Mouse (Mus musculus) cerebellum, postnatal 36 days (tissue): ENCODE measurements at regions not wholly inside any gene's neighbourhood (a gene's known extent, or its start where the extent isn't known, plus 50 kb on each side); places are given as distances from the start of the nearest gene placed in this dataset.
A peak's percentile ranks its signal among the peaks of the same experiment; 100 is the strongest.

Experiments used
- DNase-seq, 2 experiments: peaks; one replicate each; pipeline ENCODE4 v3.0.0; 2021 to 2022; ENCODE audit warnings: mixed read lengths in 2 of 2

- no peak for DNase-seq
These were observed 145.8 kb downstream of the Setd4 start for GRCm38 (mm10) chr16:93458011-93458585.

- DNase-seq, result no peak
These were observed 147.0 kb downstream of the Setd4 start for GRCm38 (mm10) chr16:93456706-93457425.

- DNase-seq, result peak; percentile 68 to 78
These were observed 149.5 kb downstream of the Setd4 start for GRCm38 (mm10) chr16:93454080-93454997.

- DNase-seq, result no peak
These were observed 150.8 kb downstream of the Setd4 start for GRCm38 (mm10) chr16:93453056-93453455.

- DNase-seq, result no peak
These were observed 153.0 kb downstream of the Setd4 start for GRCm38 (mm10) chr16:93450896-93451295.

GRCm38 (mm10) chr16:93449925-93450324 lies 153.9 kb downstream of the Setd4 start:
- no peak for DNase-seq

- no peak for DNase-seq
These were observed 155.7 kb downstream of the Setd4 start for GRCm38 (mm10) chr16:93448124-93448523.

GRCm38 (mm10) chr16:93446970-93447369 lies 156.9 kb downstream of the Setd4 start:
- no peak for DNase-seq

- DNase-seq, result no peak
These were observed 157.7 kb downstream of the Setd4 start for GRCm38 (mm10) chr16:93446206-93446605.

- DNase-seq, result no peak
These were observed 161.0 kb downstream of the Setd4 start for GRCm38 (mm10) chr16:93442837-93443236.

GRCm38 (mm10) chr16:93437608-93438425 lies 166.0 kb downstream of the Setd4 start:
- no peak for DNase-seq

- no peak for DNase-seq
These were observed 167.1 kb downstream of the Setd4 start for GRCm38 (mm10) chr16:93436732-93437131.

GRCm38 (mm10) chr16:93431316-93431715 lies 172.5 kb downstream of the Setd4 start:
- DNase-seq, result no peak

- no peak for DNase-seq
These were observed 174.5 kb downstream of the Setd4 start for GRCm38 (mm10) chr16:93429324-93429781.

GRCm38 (mm10) chr16:93427264-93427663 lies 176.6 kb downstream of the Setd4 start:
- no peak for DNase-seq

- no peak for DNase-seq
These were observed 178.1 kb downstream of the Setd4 start for GRCm38 (mm10) chr16:93425731-93426130.

- DNase-seq, result no peak
These were observed 180.7 kb downstream of the Setd4 start for GRCm38 (mm10) chr16:93423174-93423573.

- no peak for DNase-seq
These were observed 181.6 kb downstream of the Setd4 start for GRCm38 (mm10) chr16:93422221-93422620.

- no peak for DNase-seq
These were observed 185.6 kb downstream of the Setd4 start for GRCm38 (mm10) chr16:93418246-93418645.

GRCm38 (mm10) chr16:93417831-93418230 lies 186.0 kb downstream of the Setd4 start:
- DNase-seq, result no peak

GRCm38 (mm10) chr16:93392024-93392675 lies 211.7 kb downstream of the Setd4 start:
- DNase-seq, result no peak

- DNase-seq, result no peak
These were observed 216.2 kb downstream of the Setd4 start for GRCm38 (mm10) chr16:93387578-93388116.
